Mouse (Mus musculus) forebrain, embryonic 16.5 days (tissue): ENCODE data around the gene Ppan. TPM values are rescaled to one million over a fixed set of nuclear protein-coding genes. Genes with fewer than 3 reads are reported as not detected.

Experiments
- ATAC-seq: fragments of 200-750 bp; cut with Nextera tagmentation; 2 replicates; pipeline ENCODE4 v1.8.0; 2017; ENCODE audit warnings: mild to moderate bottlenecking, moderate library complexity
- H3K27ac ChIP-seq: fragments of 300-500 bp; sonication (generic); 2 replicates; pipeline ENCODE4 v1.5.1; 2014; ENCODE audit warnings: low read length, control low read depth
- H3K27me3 ChIP-seq: fragments of 300-500 bp; sonication (generic); replicated peaks from 2 replicates; pipeline ENCODE4 v1.6.1; 2014; ENCODE audit warnings: low read length; ENCODE audit not compliant: control insufficient read depth, insufficient read depth
- H3K36me3 ChIP-seq: fragments of 300-500 bp; sonication (generic); 2 replicates; pipeline ENCODE4 v1.6.1; 2014; ENCODE audit not compliant: control insufficient read depth, insufficient read depth
- H3K4me1 ChIP-seq: fragments of 300-500 bp; sonication (generic); replicated peaks from 2 replicates; pipeline ENCODE4 v1.6.1; 2014; ENCODE audit warnings: low read length; ENCODE audit not compliant: control insufficient read depth, insufficient read depth
- H3K4me2 ChIP-seq: fragments of 300-500 bp; sonication (generic); 2 replicates; pipeline ENCODE4 v1.6.1; 2014; ENCODE audit warnings: mild to moderate bottlenecking, low read length, control low read depth
- H3K4me3 ChIP-seq: fragments of 300-500 bp; sonication (generic); replicated peaks from 2 replicates; pipeline ENCODE4 v1.5.1; 2014; ENCODE audit warnings: mild to moderate bottlenecking, low read length, control low read depth
- H3K9ac ChIP-seq: fragments of 300-500 bp; sonication (generic); replicated peaks from 2 replicates; pipeline ENCODE4 v1.6.1; 2014; ENCODE audit warnings: low read depth, low read length, control low read depth
- H3K9me3 ChIP-seq: fragments of 300-500 bp; sonication (generic); 2 replicates; pipeline ENCODE4 v1.6.1; 2016; ENCODE audit warnings: low read length; ENCODE audit not compliant: control insufficient read depth
- WGBS: fragments of 180-500 bp; shearing (Covaris S2); extraction: QIAGEN DNeasy Blood & Tissue Kit; methylation state at CpG from one replicate; pipeline ENCODE4 v1.1.7; 2014; 5-methylcytosine and 5-hydroxymethylcytosine counted together
- microRNA-seq: library from miRNA; unstranded; fragments of <30 nt; microRNA quantifications from one replicate; pipeline ENCODE4, GENCODE M21; 2017
- polyA plus RNA-seq: library from polyadenylated mRNA; unstranded; fragments of >200 nt; fragmentation: Nextera tagmentation; extraction: Ambion mirVana; gene quantifications from 2 replicates; pipeline ENCODE4 v1.2.1, GENCODE M21; 2015

Gene Ppan
- polyA plus RNA-seq, 1 experiment from 2014 or later, result 60.4 TPM

- no peak overlapping the region for H3K4me2 ChIP-seq
- peaks cover 13% of the 10 kb centered on the region for H3K4me1 ChIP-seq
- no peak overlapping the region for H3K4me3 ChIP-seq
- H3K9me3 ChIP-seq, result no peaks in the 10 kb centered on the region
- H3K36me3 ChIP-seq, result peaks cover 10% of the 10 kb centered on the region; the same call in 1 of the 2 replicates
- ATAC-seq, result no peak
- H3K27ac ChIP-seq, result no peak overlapping the region
- H3K9ac ChIP-seq, result no peak overlapping the region
- no peaks in the 10 kb centered on the region for H3K27me3 ChIP-seq
- WGBS, result 19% methylated on average over 13 of the region's 13 CpGs
Observed at GRCm38 (mm10) chr9:20901466-20902173, 13.6 kb downstream of the Ppan start.

- H3K27me3 ChIP-seq, result no peaks in the 10 kb centered on the region
- no peak overlapping the region for H3K4me3 ChIP-seq
- no peak for ATAC-seq
- 44% methylated on average over 6 of the region's 6 CpGs for WGBS
- peaks cover 8% of the 10 kb centered on the region for H3K4me1 ChIP-seq
- no peaks in the 10 kb centered on the region for H3K9me3 ChIP-seq
- no peak overlapping the region for H3K27ac ChIP-seq
- H3K9ac ChIP-seq, result no peak overlapping the region
- no peak overlapping the region for H3K4me2 ChIP-seq
- H3K36me3 ChIP-seq, result peaks cover 14% of the 10 kb centered on the region; the same call in 1 of the 2 replicates
Observed at GRCm38 (mm10) chr9:20902174-20902491, 14.2 kb downstream of the Ppan start.

- H3K4me2 ChIP-seq, result no peak overlapping the region
- peaks cover 74% of the 10 kb centered on the region for H3K36me3 ChIP-seq
- no peak for ATAC-seq
- H3K9me3 ChIP-seq, result no peaks in the 10 kb centered on the region
- no peaks in the 10 kb centered on the region for H3K4me1 ChIP-seq
- WGBS, result 70% methylated on average over 9 of the region's 9 CpGs
- no peak overlapping the region for H3K27ac ChIP-seq
- no peak overlapping the region for H3K9ac ChIP-seq
- no peaks in the 10 kb centered on the region for H3K27me3 ChIP-seq
- H3K4me3 ChIP-seq, result no peak overlapping the region
Observed at GRCm38 (mm10) chr9:20909948-20910347, 22.0 kb downstream of the Ppan start.

- Histone ChIP-seq H3K9me3 (no peaks in the 10 kb centered on the region), H3K27ac (no peak overlapping the region), H3K4me2 (no peak overlapping the region), H3K4me3 (no peak overlapping the region), H3K36me3 (peaks cover 85% of the 10 kb centered on the region), H3K4me1 (no peaks in the 10 kb centered on the region), H3K27me3 (no peaks in the 10 kb centered on the region), H3K9ac (no peak overlapping the region)
- 88% methylated on average over 4 of the region's 4 CpGs for WGBS
- ATAC-seq, result no peak
Observed at GRCm38 (mm10) chr9:20916160-20916559, 28.2 kb downstream of the Ppan start.

GRCm38 (mm10) chr9:20923258-20923657, 35.3 kb downstream of the Ppan start:
- Histone ChIP-seq H3K4me1 (no peaks in the 10 kb centered on the region), H3K27ac (no peak overlapping the region), H3K4me3 (no peak overlapping the region), H3K9me3 (no peaks in the 10 kb centered on the region), H3K36me3 (peaks cover 47% of the 10 kb centered on the region), H3K27me3 (no peaks in the 10 kb centered on the region), H3K4me2 (no peak overlapping the region), H3K9ac (no peak overlapping the region)
- no peak for ATAC-seq
- WGBS, result 96% methylated on average over 3 of the region's 3 CpGs

Small RNA genes lying within 50 kb of the gene (microRNA-seq; reads per million reads assigned to microRNA genes)
- 0.83 reads per million for gene Mir7081

Other genes with a start within 250 kb of the Ppan start
- gene Ubl5, start 245.3 kb upstream of the Ppan start, polyA plus RNA-seq, result 467 and 469 TPM in 2 replicates
- gene Fbxl12, start 243.4 kb upstream of the Ppan start, polyA plus RNA-seq, result 15.0 and 16.2 TPM in 2 replicates
- gene Pin1, start 236.1 kb upstream of the Ppan start, polyA plus RNA-seq, result 58.9 and 63.2 TPM in 2 replicates
- gene Olfm2, start 141.8 kb upstream of the Ppan start, polyA plus RNA-seq, result 143 and 173 TPM in 2 replicates
- 0.26 and 0.33 TPM in 2 replicates for gene Col5a3, start 73.1 kb upstream of the Ppan start, polyA plus RNA-seq
- not detected in 2 replicates for gene Rdh8, start 69.7 kb upstream of the Ppan start, polyA plus RNA-seq
- gene A230050P20Rik, start 19.5 kb upstream of the Ppan start, polyA plus RNA-seq, result 4.6 and 8.8 TPM in 2 replicates
- 16.6 and 20.2 TPM in 2 replicates for gene Angptl6, start 8.4 kb upstream of the Ppan start, polyA plus RNA-seq
- 260 and 268 TPM in 2 replicates for gene Eif3g, start 10.4 kb downstream of the Ppan start, polyA plus RNA-seq
- gene Dnmt1, start 71.7 kb downstream of the Ppan start, polyA plus RNA-seq, result 85.3 and 88.9 TPM in 2 replicates
- gene S1pr2, start 88.6 kb downstream of the Ppan start, polyA plus RNA-seq, result 7.5 and 7.7 TPM in 2 replicates
- 109 and 113 TPM in 2 replicates for gene Mrpl4, start 114.6 kb downstream of the Ppan start, polyA plus RNA-seq
- gene Icam1, start 127.8 kb downstream of the Ppan start, polyA plus RNA-seq, result 3.3 and 4.5 TPM in 2 replicates
- not detected in 2 replicates for gene Icam4, start 141.2 kb downstream of the Ppan start, polyA plus RNA-seq
- gene Icam5, start 143.9 kb downstream of the Ppan start, polyA plus RNA-seq, result 2.3 and 2.4 TPM in 2 replicates
- gene Zglp1, start 178.9 kb downstream of the Ppan start, polyA plus RNA-seq, result 0.25 and 1.7 TPM in 2 replicates
- gene Gm49373, start 184.9 kb downstream of the Ppan start, polyA plus RNA-seq, result 1.2 and 1.4 TPM in 2 replicates
- gene Fdx1l, start 185.4 kb downstream of the Ppan start, polyA plus RNA-seq, result 49.7 and 60.5 TPM in 2 replicates
- gene Gm38431, start 203.8 kb downstream of the Ppan start, polyA plus RNA-seq, result 1.6 and 1.9 TPM in 2 replicates
- 37.4 and 38.8 TPM in 2 replicates for gene Raver1, start 203.8 kb downstream of the Ppan start, polyA plus RNA-seq
- gene Tyk2, start 243.1 kb downstream of the Ppan start, polyA plus RNA-seq, result 10.4 and 13.7 TPM in 2 replicates